Mouse (Mus musculus) midbrain, embryonic 15.5 days (tissue): ENCODE data around the gene Clpx. TPM values are rescaled to one million over a fixed set of nuclear protein-coding genes. Genes with fewer than 3 reads are reported as not detected.

ENCODE experiments used
- ATAC-seq: fragments of 200-750 bp; cut with Nextera tagmentation; replicated peaks from 2 replicates; pipeline ENCODE4 v1.8.0; 2017; ENCODE audit warnings: moderate TSS enrichment
- H3K27ac ChIP-seq: fragments of 300-500 bp; sonication (generic); 2 replicates; pipeline ENCODE4 v1.5.1; 2015; ENCODE audit warnings: mild to moderate bottlenecking, inconsistent platforms
- H3K27me3 ChIP-seq: fragments of 300-500 bp; sonication (generic); replicated peaks from 2 replicates; pipeline ENCODE4 v1.6.1; 2015; ENCODE audit warnings: inconsistent platforms
- H3K36me3 ChIP-seq: fragments of 300-500 bp; sonication (generic); replicated peaks from 2 replicates; pipeline ENCODE4 v1.6.1; 2015; ENCODE audit warnings: inconsistent platforms
- H3K4me1 ChIP-seq: fragments of 300-500 bp; sonication (generic); 2 replicates; pipeline ENCODE4 v1.6.1; 2015; ENCODE audit warnings: inconsistent platforms
- H3K4me2 ChIP-seq: fragments of 300-500 bp; sonication (generic); 2 replicates; pipeline ENCODE4 v1.6.1; 2015; ENCODE audit warnings: inconsistent platforms, mild to moderate bottlenecking, moderate library complexity
- H3K4me3 ChIP-seq: fragments of 300-500 bp; sonication (generic); 2 replicates; pipeline ENCODE4 v1.5.1; 2015; ENCODE audit warnings: mild to moderate bottlenecking, inconsistent platforms
- H3K9ac ChIP-seq: fragments of 300-500 bp; sonication (generic); 2 replicates; pipeline ENCODE4 v1.6.1; 2015; ENCODE audit warnings: mild to moderate bottlenecking, inconsistent platforms
- H3K9me3 ChIP-seq: fragments of 300-500 bp; sonication (generic); 2 replicates; pipeline ENCODE4 v1.6.1; 2016; ENCODE audit warnings: inconsistent platforms
- WGBS: fragments of 180-500 bp; shearing (Covaris S2); methylation state at CpG from one replicate; pipeline ENCODE4 v1.1.7; 2015; ENCODE audit warnings: mixed read lengths; 5-methylcytosine and 5-hydroxymethylcytosine counted together
- polyA plus RNA-seq: library from polyadenylated mRNA; unstranded; fragments of >200 nt; fragmentation: Nextera tagmentation; extraction: Ambion mirVana; gene quantifications from 2 replicates; pipeline ENCODE4 v1.2.1, GENCODE M21; 2015

Clpx gene
- polyA plus RNA-seq, 1 experiment from 2014 or later = 42.8 TPM

GRCm38 (mm10) chr9:65363684-65364083 is 69.6 kb downstream of the Clpx start:
- H3K27me3 ChIP-seq = no peaks in the 10 kb centered on the region
- H3K36me3 ChIP-seq = peaks cover 26% of the 10 kb centered on the region
- H3K9me3 ChIP-seq = no peaks in the 10 kb centered on the region
- H3K4me1 ChIP-seq = no peaks in the 10 kb centered on the region
- H3K9ac ChIP-seq = no peak overlapping the region
- WGBS = 87% methylated on average over 9 of the region's 9 CpGs
- no peak overlapping the region for H3K27ac ChIP-seq
- no peak overlapping the region for H3K4me3 ChIP-seq
- H3K4me2 ChIP-seq = no peak overlapping the region
- ATAC-seq = no peak

- H3K36me3 ChIP-seq = peaks cover 13% of the 10 kb centered on the region
- WGBS = 90% methylated on average over 7 of the region's 7 CpGs
- H3K4me3 ChIP-seq = no peak overlapping the region
- H3K4me1 ChIP-seq = no peaks in the 10 kb centered on the region
- H3K27ac ChIP-seq = no peak overlapping the region
- H3K9me3 ChIP-seq = no peaks in the 10 kb centered on the region
- no peak for ATAC-seq
- no peaks in the 10 kb centered on the region for H3K27me3 ChIP-seq
- H3K4me2 ChIP-seq = no peak overlapping the region
- no peak overlapping the region for H3K9ac ChIP-seq
Observed at GRCm38 (mm10) chr9:65365721-65366120, 71.7 kb downstream of the Clpx start.

GRCm38 (mm10) chr9:65371756-65372155 is 77.7 kb downstream of the Clpx start:
- Histone ChIP-seq H3K4me1 (no peaks in the 10 kb centered on the region), H3K27ac (no peak overlapping the region), H3K4me2 (no peak overlapping the region), H3K9ac (no peak overlapping the region), H3K27me3 (no peaks in the 10 kb centered on the region), H3K9me3 (no peaks in the 10 kb centered on the region), H3K36me3 (0 out of 2 replicates have a peak, but pooled peaks cover 3% of the 10 kb centered on the region), H3K4me3 (no peak overlapping the region)
- 78% methylated on average over 24 of the region's 24 CpGs for WGBS
- no peak for ATAC-seq

- no peak for ATAC-seq
- H3K9ac ChIP-seq = no peak overlapping the region
- WGBS = 73% methylated on average over 4 of the region's 4 CpGs
- no peak overlapping the region for H3K27ac ChIP-seq
- no peak overlapping the region for H3K4me3 ChIP-seq
- 0 out of 2 replicates have a peak, but pooled peaks cover 3% of the 10 kb centered on the region for H3K36me3 ChIP-seq
- no peaks in the 10 kb centered on the region for H3K9me3 ChIP-seq
- H3K27me3 ChIP-seq = no peaks in the 10 kb centered on the region
- H3K4me1 ChIP-seq = no peaks in the 10 kb centered on the region
- no peak overlapping the region for H3K4me2 ChIP-seq
Observed at GRCm38 (mm10) chr9:65372449-65372848, 78.4 kb downstream of the Clpx start.

GRCm38 (mm10) chr9:65374468-65375162 is 80.6 kb downstream of the Clpx start:
- no peak for ATAC-seq
- no peak overlapping the region for H3K4me2 ChIP-seq
- no peak overlapping the region for H3K9ac ChIP-seq
- H3K4me3 ChIP-seq = no peak overlapping the region
- WGBS = 87% methylated on average over 5 of the region's 5 CpGs
- H3K27ac ChIP-seq = no peak overlapping the region
- no peaks in the 10 kb centered on the region for H3K27me3 ChIP-seq
- 0 out of 2 replicates have a peak, but pooled peaks cover 3% of the 10 kb centered on the region for H3K36me3 ChIP-seq
- H3K4me1 ChIP-seq = no peaks in the 10 kb centered on the region
- no peaks in the 10 kb centered on the region for H3K9me3 ChIP-seq

- H3K4me2 ChIP-seq = no peak overlapping the region
- ATAC-seq = no peak
- no peaks in the 10 kb centered on the region for H3K9me3 ChIP-seq
- no peaks in the 10 kb centered on the region for H3K4me1 ChIP-seq
- H3K4me3 ChIP-seq = no peak overlapping the region
- WGBS = 79% methylated on average over 9 of the region's 9 CpGs
- 0 out of 2 replicates have a peak, but pooled peaks cover 3% of the 10 kb centered on the region for H3K36me3 ChIP-seq
- no peak overlapping the region for H3K27ac ChIP-seq
- H3K27me3 ChIP-seq = no peaks in the 10 kb centered on the region
- H3K9ac ChIP-seq = no peak overlapping the region
Observed at GRCm38 (mm10) chr9:65375163-65375934, 81.3 kb downstream of the Clpx start.

Other genes with a start within 250 kb of the Clpx start
- gene Igdcc4, start 192.8 kb upstream of the Clpx start, polyA plus RNA-seq = 16.8 and 17.3 TPM in 2 replicates
- gene Igdcc3, start 153.1 kb upstream of the Clpx start, polyA plus RNA-seq = 12.8 and 14.1 TPM in 2 replicates
- 6.8 and 7.6 TPM in 2 replicates for gene Parp16, start 98.9 kb upstream of the Clpx start, polyA plus RNA-seq
- 0.19 and 0.26 TPM in 2 replicates for gene Cilp, start 29.1 kb upstream of the Clpx start, polyA plus RNA-seq
- 8.1 and 9.5 TPM in 2 replicates for gene Pdcd7, start 51.8 kb downstream of the Clpx start, polyA plus RNA-seq
- 2.7 and 2.9 TPM in 2 replicates for gene Ubap1l, start 66.8 kb downstream of the Clpx start, polyA plus RNA-seq
- gene Kbtbd13, start 97.4 kb downstream of the Clpx start, polyA plus RNA-seq = 0.56 and 0.60 TPM in 2 replicates
- gene Rasl12, start 104.2 kb downstream of the Clpx start, polyA plus RNA-seq = 7.3 and 7.4 TPM in 2 replicates
- not detected in 2 replicates for gene Slc51b, start 128.7 kb downstream of the Clpx start, polyA plus RNA-seq
- 21.4 and 24.7 TPM in 2 replicates for gene Mtfmt, start 141.5 kb downstream of the Clpx start, polyA plus RNA-seq
- gene Spg21, start 166.7 kb downstream of the Clpx start, polyA plus RNA-seq = 115 and 133 TPM in 2 replicates
- 1.0 and 1.7 TPM in 2 replicates for gene Ankdd1a, start 225.9 kb downstream of the Clpx start, polyA plus RNA-seq